Mouse (Mus musculus) thymus, adult 2 months (tissue): ENCODE measurements around the gene Prim2. TPM values are rescaled to one million over a fixed set of nuclear protein-coding genes. Genes with fewer than 3 reads are reported as not detected.
A peak's percentile ranks its signal among the peaks of the same experiment; 100 is the strongest.

Source experiments
- DNase-seq: peaks from one replicate; pipeline ENCODE4 v3.0.0; 2021
- H3K27ac ChIP-seq: fragments of 200-500 bp; 2 replicates; pipeline ENCODE4 v1.5.1; 2012; ENCODE audit warnings: low read length, control low read depth; ENCODE audit not compliant: control insufficient read depth, insufficient read depth
- H3K27me3 ChIP-seq: fragments of 200-500 bp; 2 replicates; pipeline ENCODE4 v1.6.1; 2012; ENCODE audit warnings: mild to moderate bottlenecking, low read length, moderate library complexity, mixed read lengths; ENCODE audit not compliant: control insufficient read depth, insufficient read depth
- H3K36me3 ChIP-seq: fragments of 200-500 bp; 2 replicates; pipeline ENCODE4 v1.6.1; 2012; ENCODE audit warnings: mild to moderate bottlenecking, low read length, moderate library complexity; ENCODE audit not compliant: control insufficient read depth, insufficient read depth
- H3K4me1 ChIP-seq: fragments of 200-500 bp; replicated peaks from 2 replicates; pipeline ENCODE4 v1.6.1; 2012; ENCODE audit warnings: low read length; ENCODE audit not compliant: control insufficient read depth, insufficient read depth
- H3K4me3 ChIP-seq: fragments of 200-500 bp; 2 replicates; pipeline ENCODE4 v1.5.1; 2012; ENCODE audit warnings: mild to moderate bottlenecking, low read length, control low read depth, moderate library complexity; ENCODE audit not compliant: control insufficient read depth, insufficient read depth
- CTCF ChIP-seq: fragments of 200-500 bp; IDR thresholded peaks from 2 replicates; pipeline ENCODE4 v1.5.1; 2012; ENCODE audit warnings: mild to moderate bottlenecking, control low read depth, low read length, moderate library complexity, borderline replicate concordance; ENCODE audit not compliant: control insufficient read depth, poor library complexity, insufficient read depth; ENCODE audit errors: extremely low read depth
- POLR2A ChIP-seq: fragments of 200-500 bp; IDR thresholded peaks from 2 replicates; pipeline ENCODE4 v1.6.1; 2012; ENCODE audit warnings: mild to moderate bottlenecking, low read length, control low read depth, moderate library complexity; ENCODE audit not compliant: control insufficient read depth, poor library complexity, insufficient read depth; ENCODE audit errors: extremely low read depth
- WGBS: fragments of 180-500 bp; shearing (Covaris S2); methylation state at CpG from one replicate; pipeline ENCODE4 v1.1.7; 2018; 5-methylcytosine and 5-hydroxymethylcytosine counted together
- polyA plus RNA-seq: library from polyadenylated mRNA; depleted of rRNA; stranded (reverse); fragments of >200 nt; gene quantifications from 2 replicates; pipeline ENCODE4 v1.2.3, GENCODE M21; 2012

The Prim2 gene
- polyA plus RNA-seq, 1 experiment: 16.2 TPM

GRCm38 (mm10) chr1:33499603-33500002 lies 170.0 kb downstream of the Prim2 start:
- no peaks in the 10 kb centered on the region for H3K27me3 ChIP-seq
- WGBS: 78% methylated on average over 4 of the region's 4 CpGs
- TF ChIP-seq CTCF: no peak
- no peak for TF ChIP-seq POLR2A
- no peak overlapping the region for H3K27ac ChIP-seq
- DNase-seq: peak; percentile 16
- peaks cover 4% of the 10 kb centered on the region; the same call in 1 of the 2 replicates for H3K4me1 ChIP-seq
- no peak overlapping the region for H3K4me3 ChIP-seq
- no peaks in the 10 kb centered on the region for H3K36me3 ChIP-seq

DNA sequence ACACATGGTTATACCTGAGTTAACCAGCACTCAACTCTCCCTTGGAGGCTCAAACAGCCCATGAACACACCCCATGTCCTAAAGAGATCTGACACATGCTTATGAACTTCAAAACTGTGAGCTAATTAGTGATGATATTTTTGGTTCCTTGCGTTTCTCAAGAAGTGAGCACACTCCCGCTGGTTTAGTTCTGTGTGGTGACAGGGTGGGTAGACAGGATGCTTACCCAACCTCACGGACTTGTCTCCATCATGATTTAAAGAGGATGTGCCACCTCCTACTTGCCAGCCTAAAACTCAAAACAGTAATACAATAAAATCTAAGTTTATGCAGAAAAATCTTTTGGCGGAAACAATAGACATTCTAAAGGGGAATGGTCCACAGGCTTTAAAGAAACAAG lies 173.5 kb downstream of the Prim2 start:
- TF ChIP-seq CTCF (no peak), POLR2A (no peak)
- Histone ChIP-seq H3K4me1 (peaks cover 4% of the 10 kb centered on the region; the same call in 1 of the 2 replicates), H3K27me3 (no peaks in the 10 kb centered on the region), H3K27ac (no peak overlapping the region), H3K36me3 (no peaks in the 10 kb centered on the region), H3K4me3 (no peak overlapping the region)
- no peak for DNase-seq
- WGBS: 91% methylated on average over 4 of the region's 4 CpGs

DNA sequence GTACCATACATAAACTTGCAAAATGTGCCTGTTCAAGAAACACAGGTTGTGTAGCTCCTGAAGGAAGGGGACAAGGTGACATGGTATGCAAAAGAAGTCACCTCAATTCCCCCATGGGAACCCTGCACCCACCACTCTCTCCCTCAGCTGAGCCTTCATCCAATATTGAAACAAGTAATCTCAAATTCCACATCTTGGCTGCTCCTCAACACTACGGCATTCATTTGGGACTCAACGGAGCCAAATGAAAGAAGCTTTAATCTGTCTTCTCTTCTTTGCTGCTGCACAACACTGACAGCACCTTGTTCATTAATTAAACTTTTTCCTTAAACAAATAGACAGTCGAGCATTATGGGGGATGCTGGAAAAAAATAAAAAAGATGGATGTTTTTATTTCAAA lies 174.0 kb downstream of the Prim2 start:
- no peak overlapping the region for H3K27ac ChIP-seq
- H3K36me3 ChIP-seq: no peaks in the 10 kb centered on the region
- H3K4me1 ChIP-seq: peaks cover 4% of the 10 kb centered on the region; the same call in 1 of the 2 replicates
- H3K27me3 ChIP-seq: no peaks in the 10 kb centered on the region
- no peak for DNase-seq
- TF ChIP-seq CTCF: no peak
- no peak for TF ChIP-seq POLR2A
- WGBS: 95% methylated on average over 3 of the region's 3 CpGs
- H3K4me3 ChIP-seq: no peak overlapping the region

GRCm38 (mm10) chr1:33495203-33495553 lies 174.4 kb downstream of the Prim2 start:
- Histone ChIP-seq H3K27ac (no peak overlapping the region), H3K27me3 (no peaks in the 10 kb centered on the region), H3K36me3 (no peaks in the 10 kb centered on the region), H3K4me1 (peaks cover 3% of the 10 kb centered on the region; the same call in 1 of the 2 replicates), H3K4me3 (no peak overlapping the region)
- no peak for TF ChIP-seq POLR2A
- TF ChIP-seq CTCF: no peak
- 95% methylated on average over 8 of the region's 8 CpGs for WGBS
- no peak for DNase-seq

- DNase-seq: no peak
- no peaks in the 10 kb centered on the region for H3K36me3 ChIP-seq
- no peaks in the 10 kb centered on the region; the same call in 1 of the 2 replicates for H3K4me1 ChIP-seq
- TF ChIP-seq CTCF: no peak
- TF ChIP-seq POLR2A: no peak
- no peaks in the 10 kb centered on the region for H3K27me3 ChIP-seq
- H3K27ac ChIP-seq: no peak overlapping the region
- no peak overlapping the region for H3K4me3 ChIP-seq
- WGBS: 93% methylated on average over 2 of the region's 2 CpGs
Measured at GRCm38 (mm10) chr1:33494524-33495202, 174.9 kb downstream of the Prim2 start.

DNA sequence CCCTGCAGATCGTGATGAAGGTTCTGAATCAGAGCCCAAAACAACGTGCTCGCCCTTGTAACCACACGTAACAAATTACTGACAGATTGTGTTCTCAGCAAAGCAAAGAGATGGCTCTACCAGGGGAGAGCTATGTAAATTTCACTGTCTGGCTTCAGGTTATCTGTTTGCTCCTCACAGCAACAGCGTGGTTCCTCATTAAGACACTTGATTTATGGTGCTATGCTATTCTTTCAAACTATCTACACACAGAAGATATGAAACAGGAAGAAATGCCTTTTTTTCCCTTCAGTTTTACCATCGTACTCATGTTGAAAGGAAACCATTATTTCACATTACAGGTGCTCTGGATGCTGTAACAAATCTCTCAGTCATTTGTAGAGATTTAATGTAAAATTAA lies 179.4 kb downstream of the Prim2 start:
- H3K27ac ChIP-seq: no peak overlapping the region
- H3K27me3 ChIP-seq: no peaks in the 10 kb centered on the region
- no peak for TF ChIP-seq CTCF
- DNase-seq: no peak
- 70% methylated on average over 6 of the region's 6 CpGs for WGBS
- H3K4me3 ChIP-seq: no peak overlapping the region
- H3K36me3 ChIP-seq: no peaks in the 10 kb centered on the region; the same call in 1 of the 2 replicates
- no peaks in the 10 kb centered on the region for H3K4me1 ChIP-seq

GRCm38 (mm10) chr1:33488372-33488771 lies 181.2 kb downstream of the Prim2 start:
- H3K4me3 ChIP-seq: no peak overlapping the region
- H3K27me3 ChIP-seq: no peaks in the 10 kb centered on the region
- WGBS: 98% methylated on average over 5 of the region's 5 CpGs
- H3K4me1 ChIP-seq: no peaks in the 10 kb centered on the region
- no peak for TF ChIP-seq POLR2A
- no peak for TF ChIP-seq CTCF
- no peaks in the 10 kb centered on the region; the same call in 1 of the 2 replicates for H3K36me3 ChIP-seq
- no peak for DNase-seq
- no peak overlapping the region for H3K27ac ChIP-seq
